Mouse (Mus musculus) forebrain, embryonic 10.5 days (tissue): ENCODE measurements around the gene Entpd3. TPM values are rescaled to one million over a fixed set of nuclear protein-coding genes. Genes with fewer than 3 reads are reported as not detected.

Experiments
- DNase-seq: peaks from one replicate; pipeline ENCODE4 v3.0.0-alpha.2; 2017; ENCODE audit warnings: low spot score; ENCODE audit errors: extremely low spot score
- H3K27ac ChIP-seq: fragments of 300-500 bp; sonication (generic); 2 replicates; pipeline ENCODE4 v1.5.1; 2016; ENCODE audit warnings: mild to moderate bottlenecking
- H3K27me3 ChIP-seq: fragments of 300-500 bp; sonication (generic); 2 replicates; pipeline ENCODE4 v1.6.1; 2016; ENCODE audit warnings: mild to moderate bottlenecking; ENCODE audit not compliant: poor library complexity, severe bottlenecking
- H3K36me3 ChIP-seq: fragments of 300-500 bp; sonication (generic); replicated peaks from 2 replicates; pipeline ENCODE4 v1.6.1; 2016; ENCODE audit warnings: mild to moderate bottlenecking, moderate library complexity
- H3K4me1 ChIP-seq: fragments of 300-500 bp; sonication (generic); 2 replicates; pipeline ENCODE4 v1.6.1; 2016
- H3K4me3 ChIP-seq: fragments of 300-500 bp; sonication (generic); 2 replicates; pipeline ENCODE4 v1.5.1; 2016; ENCODE audit warnings: mild to moderate bottlenecking, moderate library complexity
- H3K9me3 ChIP-seq: fragments of 300-500 bp; sonication (generic); 2 replicates; pipeline ENCODE4 v1.6.1; 2016; ENCODE audit warnings: mild to moderate bottlenecking, moderate library complexity
- WGBS: fragments of 180-500 bp; shearing (Covaris S2); methylation state at CpG from one replicate; pipeline ENCODE4 v1.1.7; 2016; 5-methylcytosine and 5-hydroxymethylcytosine counted together
- polyA plus RNA-seq: library from polyadenylated mRNA; unstranded; fragments of >200 nt; fragmentation: Nextera tagmentation; extraction: Ambion mirVana; gene quantifications from 2 replicates; pipeline ENCODE4 v1.2.1, GENCODE M21; 2016

The Entpd3 gene
- polyA plus RNA-seq, 1 experiment from 2014 or later: 0.33 TPM

- DNase-seq: no peak
- 57% methylated on average over 6 of the region's 6 CpGs for WGBS
- Histone ChIP-seq H3K4me1 (peaks cover 37% of the 10 kb centered on the region), H3K9me3 (no peaks in the 10 kb centered on the region), H3K27me3 (no peaks in the 10 kb centered on the region), H3K27ac (no peak overlapping the region), H3K36me3 (peaks cover 44% of the 10 kb centered on the region), H3K4me3 (peak overlapping the region; percentile 79; the same call in 1 of the 2 replicates)
Observed at GRCm38 (mm10) chr9:120575748-120576661, 36.4 kb downstream of the Entpd3 start.

GRCm38 (mm10) chr9:120576662-120577013 lies 37.0 kb downstream of the Entpd3 start:
- no peak for DNase-seq
- peak overlapping the region; percentile 79 for H3K4me3 ChIP-seq
- no peaks in the 10 kb centered on the region for H3K9me3 ChIP-seq
- no peaks in the 10 kb centered on the region for H3K27me3 ChIP-seq
- H3K4me1 ChIP-seq: peaks cover 38% of the 10 kb centered on the region
- H3K36me3 ChIP-seq: peaks cover 44% of the 10 kb centered on the region
- H3K27ac ChIP-seq: peak overlapping the region; percentile 89; the same call in 1 of the 2 replicates
- 7% methylated on average over 4 of the region's 4 CpGs for WGBS

GRCm38 (mm10) chr9:120577133-120577651 lies 37.6 kb downstream of the Entpd3 start:
- WGBS: under 1% methylated on average over 43 of the region's 43 CpGs
- DNase-seq: peak; percentile 94
- peak overlapping the region; percentile 89 for H3K27ac ChIP-seq
- H3K36me3 ChIP-seq: peaks cover 43% of the 10 kb centered on the region
- H3K9me3 ChIP-seq: no peaks in the 10 kb centered on the region
- peaks cover 42% of the 10 kb centered on the region for H3K4me1 ChIP-seq
- peak overlapping the region; percentile 79 for H3K4me3 ChIP-seq
- no peaks in the 10 kb centered on the region for H3K27me3 ChIP-seq

- H3K36me3 ChIP-seq: peaks cover 36% of the 10 kb centered on the region
- peak overlapping the region; percentile 79 for H3K4me3 ChIP-seq
- no peaks in the 10 kb centered on the region for H3K9me3 ChIP-seq
- 57% methylated on average over 12 of the region's 12 CpGs for WGBS
- H3K27ac ChIP-seq: peak overlapping the region; percentile 89
- no peaks in the 10 kb centered on the region for H3K27me3 ChIP-seq
- peaks cover 42% of the 10 kb centered on the region for H3K4me1 ChIP-seq
- no peak for DNase-seq
Observed at GRCm38 (mm10) chr9:120577706-120578405, 38.2 kb downstream of the Entpd3 start.

- H3K4me3 ChIP-seq: no peak overlapping the region
- no peak overlapping the region for H3K27ac ChIP-seq
- WGBS: 77% methylated on average over 6 of the region's 6 CpGs
- no peak for DNase-seq
- H3K27me3 ChIP-seq: no peaks in the 10 kb centered on the region
- H3K9me3 ChIP-seq: no peaks in the 10 kb centered on the region
- peaks cover 27% of the 10 kb centered on the region for H3K36me3 ChIP-seq
- H3K4me1 ChIP-seq: peaks cover 42% of the 10 kb centered on the region
Observed at GRCm38 (mm10) chr9:120578701-120579100, 39.1 kb downstream of the Entpd3 start.

- Histone ChIP-seq H3K9me3 (no peaks in the 10 kb centered on the region), H3K27me3 (no peaks in the 10 kb centered on the region), H3K27ac (no peak overlapping the region), H3K4me1 (peaks cover 42% of the 10 kb centered on the region), H3K4me3 (no peak overlapping the region), H3K36me3 (peaks cover 16% of the 10 kb centered on the region)
- no peak for DNase-seq
- 84% methylated on average over 7 of the region's 7 CpGs for WGBS
Observed at GRCm38 (mm10) chr9:120579808-120580207, 40.2 kb downstream of the Entpd3 start.

GRCm38 (mm10) chr9:120581941-120582618 lies 42.5 kb downstream of the Entpd3 start:
- Histone ChIP-seq H3K9me3 (no peaks in the 10 kb centered on the region), H3K4me3 (peak overlapping the region; percentile 49), H3K27ac (peak overlapping the region; percentile 79), H3K4me1 (peaks cover 40% of the 10 kb centered on the region), H3K36me3 (no peaks in the 10 kb centered on the region), H3K27me3 (no peaks in the 10 kb centered on the region)
- DNase-seq: no peak
- WGBS: 24% methylated on average over 21 of the region's 21 CpGs

GRCm38 (mm10) chr9:120582619-120583308 lies 43.1 kb downstream of the Entpd3 start:
- peak; percentile 82 for DNase-seq
- Histone ChIP-seq H3K36me3 (no peaks in the 10 kb centered on the region), H3K4me3 (peak overlapping the region; percentile 49), H3K9me3 (no peaks in the 10 kb centered on the region), H3K27me3 (no peaks in the 10 kb centered on the region), H3K27ac (peak overlapping the region; percentile 79), H3K4me1 (peaks cover 33% of the 10 kb centered on the region)
- WGBS: 16% methylated on average over 28 of the region's 28 CpGs

GRCm38 (mm10) chr9:120583314-120583713 lies 43.7 kb downstream of the Entpd3 start:
- Histone ChIP-seq H3K27me3 (no peaks in the 10 kb centered on the region), H3K9me3 (no peaks in the 10 kb centered on the region), H3K4me1 (peaks cover 28% of the 10 kb centered on the region), H3K36me3 (no peaks in the 10 kb centered on the region), H3K27ac (no peak overlapping the region), H3K4me3 (peak overlapping the region; percentile 49)
- no peak for DNase-seq
- 87% methylated on average over 3 of the region's 3 CpGs for WGBS

- WGBS: 19% methylated on average over 3 of the region's 3 CpGs
- Histone ChIP-seq H3K36me3 (no peaks in the 10 kb centered on the region), H3K4me1 (peaks cover 19% of the 10 kb centered on the region), H3K9me3 (no peaks in the 10 kb centered on the region), H3K27ac (no peak overlapping the region), H3K27me3 (no peaks in the 10 kb centered on the region), H3K4me3 (no peak overlapping the region)
- DNase-seq: peak; percentile 73
Observed at GRCm38 (mm10) chr9:120586546-120586945, 46.9 kb downstream of the Entpd3 start.

GRCm38 (mm10) chr9:120591490-120591889 lies 51.9 kb downstream of the Entpd3 start:
- no peaks in the 10 kb centered on the region for H3K9me3 ChIP-seq
- H3K4me1 ChIP-seq: peaks cover 33% of the 10 kb centered on the region
- no peaks in the 10 kb centered on the region for H3K36me3 ChIP-seq
- peaks cover 24% of the 10 kb centered on the region; the same call in 1 of the 2 replicates for H3K27me3 ChIP-seq
- no peak overlapping the region for H3K4me3 ChIP-seq
- 4% methylated on average over 9 of the region's 9 CpGs for WGBS
- peak; percentile 86 for DNase-seq
- 0 out of 2 replicates have a peak overlapping the region, but pooled peaks have one; percentile 9 for H3K27ac ChIP-seq
